Mouse (Mus musculus): ENCODE measurements around the gene Pi16.

DNA sequence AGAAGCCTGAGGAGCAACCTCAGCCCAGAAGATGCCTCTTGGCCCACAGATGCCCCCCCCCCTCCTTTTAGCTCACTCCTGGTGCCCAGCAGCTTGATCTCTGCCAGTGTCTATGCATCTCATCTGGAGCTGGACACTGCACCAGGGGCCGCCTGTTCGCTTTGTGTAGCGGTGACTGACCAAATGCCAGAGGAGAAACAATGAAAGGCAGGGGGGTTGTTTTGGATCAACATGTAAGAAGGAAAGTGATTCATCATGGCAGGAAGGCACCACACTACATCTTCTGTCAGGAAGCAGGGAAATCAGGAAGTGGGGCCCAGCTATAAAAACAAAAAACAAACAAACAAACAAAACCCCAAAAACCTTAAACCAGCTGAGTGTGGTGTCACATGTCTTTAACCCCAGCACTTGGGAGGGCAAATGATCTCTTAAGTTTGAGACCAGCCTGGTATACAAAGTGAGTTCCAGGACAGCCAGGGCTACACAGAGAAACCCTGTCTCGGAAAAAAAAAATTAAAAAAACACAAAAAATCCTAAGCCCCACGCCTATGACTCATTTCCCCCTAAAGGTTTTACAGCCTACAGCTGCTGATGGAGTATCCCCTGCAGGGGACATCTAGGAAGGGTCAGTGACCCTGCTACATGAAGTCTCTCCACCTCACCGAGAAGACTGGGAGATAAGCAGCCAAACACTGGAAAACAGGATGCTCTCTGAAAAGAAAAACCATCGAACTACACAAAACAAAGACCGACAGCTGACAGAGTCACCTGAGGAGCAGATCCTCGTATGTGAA is 1.6 kb upstream of the Pi16 start:
- TF ChIP-seq POLR2A (IDR thresholded peaks at IDR 0.05; ENCODE audit: extremely low read depth, insufficient read depth, low read length) (no peak), CTCF (IDR thresholded peaks at IDR 0.05; ENCODE audit: low read depth, low read length) (no peak)

All from liver, adult 2 months (tissue).